Mouse (Mus musculus) MEL (cell line): Measurements from ENCODE around the gene Immp2l.

Source experiments
- CHD1 ChIP-seq: IDR thresholded peaks from 2 replicates; pipeline ENCODE4 v1.6.1; 2012; ENCODE audit warnings: low read depth, mild to moderate bottlenecking, inconsistent platforms, low read length, improper control_type of control experiment
- CTCF ChIP-seq, 3 experiments: IDR thresholded peaks in 2 of 3; conservative IDR thresholded peaks in 1 of 3; 2 replicates each; pipeline ENCODE4 v1.5.1; 2011 to 2012; ENCODE audit warnings: low read length in 3 of 3, low read depth in 2 of 3, mild to moderate bottlenecking in 2 of 3, improper control_type of control experiment in 1 of 3, inconsistent platforms in 1 of 3, mixed read lengths in 1 of 3, moderate library complexity in 1 of 3; ENCODE audit not compliant: control insufficient read depth in 1 of 3, insufficient read depth in 1 of 3, poor library complexity in 1 of 3, severe bottlenecking in 1 of 3
- GATA1 ChIP-seq: IDR thresholded peaks from 2 replicates; pipeline ENCODE4 v1.6.1; 2011; ENCODE audit warnings: low read depth, low read length, improper control_type of control experiment
- MEF2A ChIP-seq: IDR thresholded peaks from 2 replicates; pipeline ENCODE4 v1.6.1; 2014; ENCODE audit warnings: low read depth, mild to moderate bottlenecking, inconsistent platforms, low read length, improper control_type of control experiment; ENCODE audit not compliant: poor library complexity, insufficient replicate concordance, severe bottlenecking; ENCODE audit errors: extremely low read depth
- POLR2AphosphoS2 ChIP-seq: IDR thresholded peaks from 2 replicates; pipeline ENCODE4 v1.6.1; 2011; ENCODE audit warnings: low read length, improper control_type of control experiment
- POLR2AphosphoS5 ChIP-seq: IDR thresholded peaks from 2 replicates; pipeline ENCODE4 v1.6.1; 2012; ENCODE audit warnings: low read depth, borderline replicate concordance, mild to moderate bottlenecking, inconsistent platforms, low read length, moderate library complexity, mixed read lengths
- SMC3 ChIP-seq: IDR thresholded peaks from 2 replicates; pipeline ENCODE4 v1.6.1; 2011; ENCODE audit warnings: low read depth, low read length, improper control_type of control experiment
- TBP ChIP-seq: IDR thresholded peaks from 2 replicates; pipeline ENCODE4 v1.8.0; 2011; ENCODE audit warnings: low read depth, low read length, improper control_type of control experiment
- UBTF ChIP-seq: IDR thresholded peaks from 2 replicates; pipeline ENCODE4 v1.6.1; 2012; ENCODE audit warnings: low read depth, mild to moderate bottlenecking, inconsistent platforms, low read length, improper control_type of control experiment, moderate library complexity, borderline replicate concordance; ENCODE audit not compliant: insufficient read depth
- USF1 ChIP-seq: IDR thresholded peaks from 2 replicates; pipeline ENCODE4 v1.6.1; 2014; ENCODE audit warnings: low read depth, mild to moderate bottlenecking, inconsistent platforms, low read length, improper control_type of control experiment, moderate library complexity
- USF2 ChIP-seq, 2 experiments: IDR thresholded peaks; 2 replicates each; pipeline ENCODE4 v1.6.1; 2011 to 2012; ENCODE audit warnings: improper control_type of control experiment in 2 of 2, low read length in 2 of 2, borderline replicate concordance in 1 of 2, inconsistent platforms in 1 of 2, low read depth in 1 of 2, mild to moderate bottlenecking in 1 of 2; ENCODE audit not compliant: insufficient read depth in 1 of 2
- ZKSCAN1 ChIP-seq: IDR thresholded peaks from 2 replicates; pipeline ENCODE4 v1.6.1; 2012; ENCODE audit warnings: low read depth, mild to moderate bottlenecking, inconsistent platforms, low read length, improper control_type of control experiment, moderate library complexity
- ZMIZ1 ChIP-seq: IDR thresholded peaks from 2 replicates; pipeline ENCODE4 v1.6.1; 2012; ENCODE audit warnings: low read depth, mild to moderate bottlenecking, inconsistent platforms, low read length, improper control_type of control experiment, moderate library complexity

- no peak for TF ChIP-seq MEF2A
- TF ChIP-seq USF1, result no peak
- TF ChIP-seq ZKSCAN1, result no peak
- TF ChIP-seq CTCF (IDR thresholded peaks at IDR 0.05 in 2 of 3, conservative IDR thresholded peaks at IDR 0.05 in 1 of 3; ENCODE audit: control insufficient read depth in 1 of 3, insufficient read depth in 1 of 3, low read depth in 2 of 3, low read length in 3 of 3, poor library complexity in 1 of 3, severe bottlenecking in 1 of 3), result no peak
- no peak for TF ChIP-seq USF2 (IDR thresholded peaks at IDR 0.05; ENCODE audit: borderline replicate concordance in 1 of 2, insufficient read depth in 1 of 2, low read depth in 1 of 2, low read length in 2 of 2)
- no peak for TF ChIP-seq GATA1
- TF ChIP-seq CHD1, result no peak
- TF ChIP-seq TBP, result no peak
- no peak for TF ChIP-seq POLR2AphosphoS5
- no peak for TF ChIP-seq POLR2AphosphoS2
- no peak for TF ChIP-seq ZMIZ1
- no peak for TF ChIP-seq UBTF
- no peak for TF ChIP-seq SMC3
Observed at GRCm38 (mm10) chr12:41055941-41056340, 32.1 kb downstream of the Immp2l start.
